Mouse (Mus musculus): Measurements from ENCODE around the gene Lce3b.

Lce3b gene

GRCm38 (mm10) chr3:92932679-92933078 is at the start of gene Lce3b:
Gene Lce3b, plus strand, starts transcription at chr3:92932979.
- no peak for DNase-seq (ENCODE audit: low spot score in 2 of 2)

- peak; percentile 12 to 13 for DNase-seq (ENCODE audit: low spot score in 2 of 2)
Measured at GRCm38 (mm10) chr3:92894063-92894462, 38.7 kb upstream of the Lce3b start.

- no peak for DNase-seq (ENCODE audit: low spot score in 2 of 2)
Measured at GRCm38 (mm10) chr3:92894489-92894888, 38.3 kb upstream of the Lce3b start.

GRCm38 (mm10) chr3:92902992-92903391 is 29.8 kb upstream of the Lce3b start:
- DNase-seq (ENCODE audit: low spot score in 2 of 2), result peak in 1 of 2 experiments; percentile 7

- DNase-seq (ENCODE audit: low spot score in 2 of 2), result no peak
Measured at GRCm38 (mm10) chr3:92903640-92904039, 29.1 kb upstream of the Lce3b start.

GRCm38 (mm10) chr3:92905182-92905581 is 27.6 kb upstream of the Lce3b start:
- no peak for DNase-seq (ENCODE audit: low spot score in 2 of 2)

- DNase-seq (ENCODE audit: low spot score in 2 of 2), result peak in 1 of 2 experiments; percentile 3
Measured at GRCm38 (mm10) chr3:92907571-92907970, 25.2 kb upstream of the Lce3b start.

GRCm38 (mm10) chr3:92920364-92920763 is 12.4 kb upstream of the Lce3b start:
- peak; percentile 31 to 32 for DNase-seq (ENCODE audit: low spot score in 2 of 2)

- DNase-seq (ENCODE audit: low spot score in 2 of 2), result no peak
Measured at GRCm38 (mm10) chr3:92926130-92926529, 6.6 kb upstream of the Lce3b start, which contains the start of gene Lce3a. Gene Lce3a, minus strand, starts transcription at chr3:92926230.

GRCm38 (mm10) chr3:92944186-92944585 is 11.4 kb downstream of the Lce3b start, which contains the start of gene Lce3c:
Gene Lce3c, plus strand, starts transcription at chr3:92944486.
- no peak for DNase-seq (ENCODE audit: low spot score in 2 of 2)

- no peak for DNase-seq (ENCODE audit: low spot score in 2 of 2)
Measured at GRCm38 (mm10) chr3:92957090-92957489, 24.3 kb downstream of the Lce3b start, which contains the start of gene Lce3d. Gene Lce3d, plus strand, starts transcription at chr3:92957390.

GRCm38 (mm10) chr3:92966761-92967160 is 34.0 kb downstream of the Lce3b start, which contains the start of gene Lce3e:
Gene Lce3e, plus strand, starts transcription at chr3:92967061.
- no peak for DNase-seq (ENCODE audit: low spot score in 2 of 2)

- no peak for DNase-seq (ENCODE audit: low spot score in 2 of 2)
Measured at GRCm38 (mm10) chr3:92978484-92978883, 45.7 kb downstream of the Lce3b start.
